9 mouse cellular contexts compared by ENCODE assay signal in the genomic region with DNA sequence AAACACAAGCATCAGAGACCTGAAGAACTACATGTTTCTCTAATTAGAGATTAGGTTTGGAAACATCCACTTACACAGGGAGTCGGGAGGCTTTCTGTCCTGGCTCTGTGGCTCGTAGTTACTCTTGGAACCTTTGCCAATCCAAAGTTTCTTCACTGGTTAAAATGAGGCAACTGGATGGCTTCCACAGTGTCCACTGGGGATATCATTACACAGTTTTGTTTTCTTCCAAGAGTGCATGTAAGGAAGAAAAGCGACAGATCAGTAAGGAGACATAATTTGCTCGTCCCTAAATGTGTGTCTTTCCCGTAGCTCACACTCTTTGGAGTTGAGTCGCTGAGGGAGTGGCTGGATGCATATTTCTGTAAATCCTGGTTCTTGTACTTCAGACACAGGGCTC.
DNase-seq lines count a peak whose midpoint lies in the region; ATAC-seq and TF ChIP-seq lines count a peak whose summit lies in the region.
"Had no signal": no experiment of that assay in that cellular context is flagged by ENCODE, and none has a peak within 500 bp of the region (broad histone marks: within the 10 kb centered on the region; RNA-seq: fewer than 3 reads in every experiment).

No protein-coding gene starts in this region.

- ATAC-seq in liver, embryonic 12.5 days, result no peak
- ATAC-seq in intestine, embryonic 15.5 days, result no peak
- no peak for ATAC-seq in megakaryocyte progenitor cell, adult 5-6 weeks (replicated peaks; ENCODE audit: poor library complexity)

- no peak for TF ChIP-seq CTCF in gastrocnemius, adult 2 months (IDR thresholded peaks at IDR 0.05)
- no peak for TF ChIP-seq CTCF in small intestine, adult 2 months (IDR thresholded peaks at IDR 0.05; ENCODE audit: extremely low read depth, insufficient read length, insufficient replicate concordance, low read depth, low read length)

- DNase-seq in liver, result no peak
- peak; percentile 65 for DNase-seq in gastrocnemius, adult 2 months
- no peak for DNase-seq in frontal cortex, postnatal 25 days (ENCODE audit: low spot score in 2 of 2)
- DNase-seq in left cerebral cortex, adult 11 months (ENCODE audit: low spot score), result no peak

- H3K27me3 ChIP-seq in liver, embryonic 12.5 days (replicated peaks), result no peaks in the 10 kb centered on the region
- no peaks in the 10 kb centered on the region for H3K27me3 ChIP-seq in intestine, embryonic 15.5 days (replicated peaks)
- no peaks in the 10 kb centered on the region for H3K27me3 ChIP-seq in small intestine, adult 2 months (ENCODE audit: control insufficient read depth, insufficient read depth, low read length)
- H3K27me3 ChIP-seq: Patski had no signal

- no peak overlapping the region for H3K4me2 ChIP-seq in liver, embryonic 12.5 days
- H3K4me2 ChIP-seq in intestine, embryonic 15.5 days (replicated peaks), result peak overlapping the region; percentile 47; the same call in 1 of the 2 replicates

- no peaks in the 10 kb centered on the region for H3K9me3 ChIP-seq in liver, embryonic 12.5 days (replicated peaks)
- no peaks in the 10 kb centered on the region for H3K9me3 ChIP-seq in intestine, embryonic 15.5 days

- H3K36me3 ChIP-seq in liver, embryonic 12.5 days, result no peaks in the 10 kb centered on the region
- no peaks in the 10 kb centered on the region for H3K36me3 ChIP-seq in intestine, embryonic 15.5 days
- no peaks in the 10 kb centered on the region for H3K36me3 ChIP-seq in small intestine, adult 2 months (ENCODE audit: control insufficient read depth, insufficient read depth, low read length)

- H3K4me3 ChIP-seq in liver, embryonic 12.5 days, result no peak overlapping the region
- peak overlapping the region; percentile 42 for H3K4me3 ChIP-seq in gastrocnemius, adult 2 months
- no peak overlapping the region for H3K4me3 ChIP-seq in intestine, embryonic 15.5 days (replicated peaks)
- no peak overlapping the region for H3K4me3 ChIP-seq in small intestine, adult 2 months (ENCODE audit: low read depth, low read length)

- intact Hi-C loops in gastrocnemius, adult 2 months (cut with DNase I), result loop anchor here (5.0 kb wide), 1 partner anchor 1325 kb away; a partner anchor contains a TSS

- no peak for TF ChIP-seq POLR2A in small intestine, adult 2 months (IDR thresholded peaks at IDR 0.05; ENCODE audit: low read depth, low read length)

- no peak overlapping the region for H3K9ac ChIP-seq in liver, embryonic 12.5 days
- H3K9ac ChIP-seq in intestine, embryonic 15.5 days, result no peak overlapping the region

- H3K4me1 ChIP-seq in liver, embryonic 12.5 days, result 0 out of 2 replicates have a peak, but pooled peaks cover 4% of the 10 kb centered on the region
- H3K4me1 ChIP-seq in intestine, embryonic 15.5 days (replicated peaks), result 0 out of 2 replicates have a peak, but pooled peaks cover 7% of the 10 kb centered on the region
- H3K4me1 ChIP-seq in small intestine, adult 2 months (ENCODE audit: control insufficient read depth, insufficient read depth, insufficient read length, low read length), result peaks cover 5% of the 10 kb centered on the region; the same call in 1 of the 2 replicates

- 61% methylated on average over 6 of the region's 6 CpGs for WGBS in liver, embryonic 12.5 days (ENCODE audit: insufficient replicate concordance)
- 47% methylated on average over 6 of the region's 6 CpGs for WGBS in intestine, embryonic 15.5 days
- WGBS in small intestine, adult 2 months, result 18% methylated on average over 6 of the region's 6 CpGs

- H3K27ac ChIP-seq in liver, embryonic 12.5 days, result 0 out of 2 replicates have a peak overlapping the region, but pooled peaks have one; percentile 10
- peak overlapping the region; percentile 85 for H3K27ac ChIP-seq in gastrocnemius, adult 2 months
- H3K27ac ChIP-seq in intestine, embryonic 15.5 days, result peak overlapping the region; percentile 37; the same call in 1 of the 2 replicates
- peak overlapping the region; percentile 47 for H3K27ac ChIP-seq in small intestine, adult 2 months (ENCODE audit: insufficient read depth, low read depth, low read length)

Comparison
In these comparisons a context has a peak if more than half of its experiments do, and no peak if none do; other contexts are left out.
1. H3K27ac ChIP-seq: peak in every context shown above with its lines; median percentile 85 in gastrocnemius, adult 2 months; 47 in small intestine, adult 2 months; 37 in intestine, embryonic 15.5 days; 10 in liver, embryonic 12.5 days.